Comparison of ENCODE assay signal across 7 mouse cellular contexts in genomic region chr10:39458766-39459699, GRCm38 (mm10).
A peak's percentile ranks its signal among the peaks of the same experiment; 100 is the strongest.
DNase-seq lines count a peak whose midpoint lies in the region; ATAC-seq lines count a peak whose summit lies in the region.

No protein-coding gene starts in this region.

- 71% methylated on average over 13 of the region's 13 CpGs for WGBS in hindbrain, embryonic 11.5 days

- no peaks in the 10 kb centered on the region for H3K36me3 ChIP-seq in hindbrain, embryonic 11.5 days (ENCODE audit: control insufficient read depth, insufficient read depth, low read length)
- H3K36me3 ChIP-seq in megakaryocyte, embryonic 14.5 days (replicated peaks; ENCODE audit: low read length) = peaks cover 72% of the 10 kb centered on the region

- peaks cover 10% of the 10 kb centered on the region; the same call in 1 of the 2 replicates for H3K4me1 ChIP-seq in hindbrain, embryonic 11.5 days (replicated peaks; ENCODE audit: control insufficient read depth, insufficient read depth, low read length)
- H3K4me1 ChIP-seq in megakaryocyte, embryonic 14.5 days = peaks cover 93% of the 10 kb centered on the region

- no peak overlapping the region for H3K4me3 ChIP-seq in hindbrain, embryonic 11.5 days (ENCODE audit: low read depth, low read length)
- peak overlapping the region; percentile 35 for H3K4me3 ChIP-seq in megakaryocyte, embryonic 14.5 days (replicated peaks)

- DNase-seq in 3T3-L1 (ENCODE audit: low read depth, low spot score) = peak; percentile 51
- DNase-seq in cerebellum, adult 9-11 months = peak; percentile 87
- peak; percentile 36 for DNase-seq in hindbrain, embryonic 11.5 days (ENCODE audit: low spot score)
- DNase-seq in right cerebral cortex, postnatal 10 days (ENCODE audit: low spot score in 2 of 2) = no peak
- DNase-seq in layer of hippocampus, adult 11-12 months (ENCODE audit: low spot score) = no peak

- H3K4me2 ChIP-seq in hindbrain, embryonic 11.5 days (replicated peaks; ENCODE audit: low read depth, low read length) = no peak overlapping the region

- 0 out of 2 replicates have a peak overlapping the region, but pooled peaks have one; percentile 2 for H3K9ac ChIP-seq in hindbrain, embryonic 11.5 days (ENCODE audit: low read depth, low read length)

- peak overlapping the region; percentile 31; the same call in 1 of the 2 replicates for H3K27ac ChIP-seq in hindbrain, embryonic 11.5 days (ENCODE audit: low read depth, low read length)

- ATAC-seq in CD4-positive, CD25-positive, alpha-beta regulatory T cell, adult 4 months = peak; percentile 45
- ATAC-seq in hindbrain, embryonic 11.5 days (ENCODE audit: low FRiP score) = peak; percentile 75

- H3K9me3 ChIP-seq in hindbrain, embryonic 11.5 days (ENCODE audit: control insufficient read depth, low read length) = no peaks in the 10 kb centered on the region
- no peaks in the 10 kb centered on the region for H3K9me3 ChIP-seq in megakaryocyte, embryonic 14.5 days

- H3K27me3 ChIP-seq in hindbrain, embryonic 11.5 days (ENCODE audit: control insufficient read depth, insufficient read depth, low read length) = no peaks in the 10 kb centered on the region
- H3K27me3 ChIP-seq in megakaryocyte, embryonic 14.5 days (replicated peaks) = no peaks in the 10 kb centered on the region

Comparison
In these comparisons a context has a peak if more than half of its experiments do, and no peak if none do; other contexts are left out.
1. DNase-seq: peak in 3T3-L1 (single experiment), cerebellum, adult 9-11 months (single experiment) and hindbrain, embryonic 11.5 days (single experiment); none in right cerebral cortex, postnatal 10 days (0 of 2) and layer of hippocampus, adult 11-12 months (single experiment).